Mouse (Mus musculus) CD8-positive naive resting alpha-beta T cell, adult 2 months (primary cell): ENCODE measurements around the gene Eif2ak1.

Source experiments
- DNase-seq, 2 experiments: peaks; one replicate each; pipeline ENCODE4 v3.0.0; 2022; ENCODE audit warnings: low read depth in 2 of 2, low spot score in 2 of 2

Gene Eif2ak1

DNA sequence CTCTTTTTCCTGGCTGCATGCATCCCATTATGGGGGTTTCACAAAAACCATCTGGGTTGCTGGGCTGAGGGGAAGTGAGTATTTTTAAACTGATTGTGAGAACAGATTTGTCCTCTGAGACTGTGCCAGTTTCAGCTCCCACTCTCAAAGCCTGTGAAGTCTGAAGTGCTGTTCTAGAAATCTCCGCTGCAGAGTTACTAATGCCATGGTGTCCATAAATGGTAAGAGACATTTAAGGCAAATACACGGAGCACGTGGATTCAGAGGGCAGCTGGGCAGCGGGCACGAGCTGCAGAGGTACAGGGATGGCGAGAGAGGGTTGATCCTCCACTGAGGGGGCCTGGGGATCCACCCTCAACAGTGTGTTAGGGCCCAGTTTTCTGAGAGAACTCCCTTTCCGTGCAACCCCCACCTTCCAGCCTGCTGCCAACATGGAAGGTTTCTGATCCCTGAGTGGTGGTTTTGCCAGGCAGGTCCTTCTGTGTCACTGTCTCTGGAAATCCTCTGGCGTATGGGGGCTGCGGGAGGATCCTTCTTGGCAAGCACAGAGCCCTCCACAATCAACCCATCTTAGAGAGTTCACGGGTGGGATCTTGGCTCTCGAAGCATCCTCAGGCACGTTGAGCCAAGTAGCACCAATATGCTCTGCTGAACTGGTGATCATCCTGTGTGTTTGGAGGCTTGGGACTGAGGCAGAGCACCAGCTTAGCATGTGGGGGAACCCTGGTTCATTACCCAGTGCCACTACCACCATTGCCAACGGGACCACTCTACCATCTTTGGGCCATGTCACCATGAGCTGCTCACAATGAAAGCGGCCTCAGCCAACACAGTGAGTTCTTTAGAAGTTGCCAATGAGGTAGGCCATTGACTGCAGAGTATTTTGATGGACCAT, 125.9 kb downstream of the Eif2ak1 start:
- DNase-seq: no peak

DNA sequence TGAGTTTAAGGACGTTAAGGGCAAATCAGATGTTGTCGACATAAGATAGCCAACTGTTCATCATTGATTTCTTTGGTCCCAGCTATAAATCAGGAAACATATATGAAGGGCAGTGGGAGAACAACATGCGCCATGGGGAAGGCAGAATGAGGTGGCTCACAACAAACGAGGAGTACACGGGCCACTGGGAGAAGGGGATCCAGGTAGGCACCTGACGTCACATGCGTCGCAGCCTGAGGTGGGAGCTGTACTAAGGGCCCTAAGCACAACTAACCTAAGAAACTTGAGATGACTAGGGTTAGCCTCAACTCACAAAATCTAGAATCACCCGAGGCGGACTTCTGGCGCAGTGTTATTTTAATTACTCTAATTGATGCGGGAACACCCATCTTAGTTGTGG, 130.8 kb downstream of the Eif2ak1 start:
- no peak for DNase-seq

DNA sequence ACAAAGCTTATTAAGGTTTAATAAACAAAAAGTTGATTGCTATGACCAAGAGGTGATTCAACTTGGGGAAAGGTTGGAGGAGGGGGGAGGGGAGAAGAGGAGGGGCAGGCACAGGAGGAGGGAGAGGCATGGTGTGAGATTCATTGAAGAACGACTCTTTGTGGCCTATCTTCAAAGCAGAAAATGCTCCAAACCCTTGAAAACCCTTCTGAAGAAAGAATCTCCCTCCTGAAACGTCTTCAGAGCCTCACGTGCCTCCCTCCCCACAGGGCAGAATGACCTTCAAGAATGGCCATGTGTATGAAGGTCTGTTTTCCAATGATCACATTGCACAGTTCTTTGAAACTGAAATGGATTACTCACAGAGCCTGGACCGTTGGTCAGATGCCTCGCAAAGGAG, 132.4 kb downstream of the Eif2ak1 start:
- DNase-seq: no peak
